Mouse (Mus musculus) small intestine, adult 2 months (tissue): ENCODE data around the gene Cmya5.

Experiments
- CTCF ChIP-seq: fragments of 200-500 bp; IDR thresholded peaks from 2 replicates; pipeline ENCODE4 v1.5.1; 2012; ENCODE audit warnings: low read depth, mild to moderate bottlenecking, control low read depth, inconsistent platforms, low read length, moderate library complexity, mixed read lengths; ENCODE audit not compliant: insufficient replicate concordance, insufficient read length; ENCODE audit errors: extremely low read depth
- POLR2A ChIP-seq: fragments of 200-500 bp; IDR thresholded peaks from 2 replicates; pipeline ENCODE4 v1.6.1; 2012; ENCODE audit warnings: low read depth, mild to moderate bottlenecking, control low read depth, inconsistent platforms, low read length, moderate library complexity

- no peak for TF ChIP-seq POLR2A
- no peak for TF ChIP-seq CTCF
These were observed 88.4 kb downstream of the Cmya5 start for GRCm38 (mm10) chr13:93056091-93056490.
